In the genomic region with DNA sequence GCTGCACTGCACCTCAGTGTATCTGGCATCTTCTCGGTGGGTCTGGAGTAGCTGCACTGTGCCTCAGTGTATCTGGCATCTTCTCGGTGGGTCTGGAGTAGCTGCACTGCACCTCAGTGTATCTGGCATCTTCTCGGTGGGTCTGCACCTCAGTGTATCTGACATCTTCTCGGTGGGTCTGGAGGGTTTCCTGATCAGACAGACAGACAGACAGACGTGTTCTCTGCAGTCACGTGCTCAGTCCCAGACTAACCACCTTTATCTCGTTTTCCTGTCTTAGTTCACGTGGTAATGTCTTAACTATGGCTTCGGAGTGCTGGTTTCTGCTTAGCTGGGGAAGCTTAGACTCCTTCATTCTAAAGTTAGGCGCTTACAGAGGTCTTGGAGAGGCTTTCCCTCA, we compare ENCODE assay signal across 31 mouse cellular contexts. TPM values are rescaled to one million over a fixed set of nuclear protein-coding genes. Genes with fewer than 3 reads are reported as not detected.
A peak's percentile ranks its signal among the peaks of the same experiment; 100 is the strongest.
DNase-seq lines count a peak whose midpoint lies in the region; ATAC-seq and TF ChIP-seq lines count a peak whose summit lies in the region.
"Had no signal": no experiment of that assay in that cellular context is flagged by ENCODE, and none has a peak within 500 bp of the region (broad histone marks: within the 10 kb centered on the region; RNA-seq: fewer than 3 reads in every experiment).

No protein-coding gene starts in this region.

- WGBS in neural tube, embryonic 15.5 days: 88% methylated on average over 10 of the region's 10 CpGs

- no peak for ATAC-seq in cerebellum, adult (ENCODE audit: insufficient number of reproducible peaks, low FRiP score, low TSS enrichment)
- ATAC-seq in neural tube, embryonic 15.5 days (ENCODE audit: low FRiP score): no peak
- ATAC-seq: forebrain, postnatal 0 days; liver, postnatal 0 days; midbrain, embryonic 13.5 days had no signal

- no peaks in the 10 kb centered on the region for H3K27me3 ChIP-seq in neural tube, embryonic 15.5 days (replicated peaks)
- H3K27me3 ChIP-seq: embryonic facial prominence, embryonic 15.5 days; forebrain, embryonic 12.5 days; hindbrain, embryonic 15.5 days; limb, embryonic 12.5 days; midbrain, embryonic 13.5 days; stomach, embryonic 15.5 days had no signal

- H3K36me3 ChIP-seq in ES-E14 (ENCODE audit: control insufficient read depth, insufficient read depth, low read length, poor library complexity, severe bottlenecking): peaks cover 5% of the 10 kb centered on the region; the same call in 1 of the 2 replicates
- peaks cover 5% of the 10 kb centered on the region; the same call in 1 of the 2 replicates for H3K36me3 ChIP-seq in neural tube, embryonic 15.5 days

- peak overlapping the region; percentile 42 to 50; a peak in 3 of 4 replicates for H3K4me3 ChIP-seq in ES-E14 (ENCODE audit: insufficient read depth in 1 of 2, low read depth in 1 of 2, low read length in 2 of 2, poor library complexity in 1 of 2, severe bottlenecking in 1 of 2)
- H3K4me3 ChIP-seq in neural tube, embryonic 15.5 days (replicated peaks): no peak overlapping the region
- H3K4me3 ChIP-seq: embryonic facial prominence, embryonic 10.5 days; embryonic facial prominence, embryonic 15.5 days; forebrain, embryonic 12.5 days; heart, embryonic 13.5 days; hindbrain, embryonic 10.5 days; layer of hippocampus, adult 2 months; left cerebral cortex, adult 2 months; limb, embryonic 12.5 days; midbrain, embryonic 13.5 days; stomach, embryonic 15.5 days had no signal

- in situ Hi-C loops in ES-E14 (cut with MboI; ENCODE audit: low sequenced_read_pairs in 2 of 2, unreplicated experiment in 2 of 2): no loop called here

- peaks cover 0 to 4% of the 10 kb centered on the region in 2 experiments; a peak in 2 of 4 replicates for H3K4me1 ChIP-seq in ES-E14 (ENCODE audit: control insufficient read depth in 2 of 2, insufficient read depth in 2 of 2, low read length in 2 of 2, poor library complexity in 1 of 2)
- H3K4me1 ChIP-seq in neural tube, embryonic 15.5 days: peaks cover 25% of the 10 kb centered on the region

- H3K9ac ChIP-seq in ES-E14 (ENCODE audit: insufficient read depth, low read depth, low read length, poor library complexity, severe bottlenecking): peak overlapping the region; percentile 43; the same call in 1 of the 2 replicates
- no peak overlapping the region for H3K9ac ChIP-seq in neural tube, embryonic 15.5 days (replicated peaks)
- H3K9ac ChIP-seq: embryonic facial prominence, embryonic 15.5 days; forebrain, embryonic 12.5 days; forebrain, postnatal 0 days; heart, embryonic 13.5 days; hindbrain, embryonic 15.5 days; limb, embryonic 12.5 days; liver, postnatal 0 days; midbrain, embryonic 13.5 days; stomach, embryonic 15.5 days had no signal

- no peak overlapping the region for H3K4me2 ChIP-seq in neural tube, embryonic 15.5 days
- H3K4me2 ChIP-seq: embryonic facial prominence, embryonic 15.5 days; forebrain, embryonic 12.5 days; heart, embryonic 13.5 days; limb, embryonic 12.5 days; stomach, embryonic 15.5 days had no signal

- peak; percentile 21 for DNase-seq in thymus, postnatal 4 days
- DNase-seq in thymus, postnatal 36 days: no peak
- DNase-seq in CD8-positive naive resting alpha-beta T cell, adult 2 months (ENCODE audit: low read depth in 2 of 2, low spot score in 2 of 2): peak; percentile 12 to 31
- no peak for DNase-seq in ES-E14 (ENCODE audit: low read depth, low spot score)
- peak; percentile 73 for DNase-seq in naive thymus-derived CD4-positive, alpha-beta T cell, adult 2 months (ENCODE audit: low read depth)
- DNase-seq in urinary bladder, adult 18-20 months (ENCODE audit: low spot score in 2 of 2): no peak
- DNase-seq: adrenal gland, postnatal 36 days; cerebellum, adult 8-10 months; cerebellum, postnatal 25 days; forebrain, postnatal 0 days; gastrocnemius, postnatal 10 days; heart, postnatal 10 days; kidney, adult 18-20 months; kidney, postnatal 36 days; liver, postnatal 0 days; lung, postnatal 36 days; right cerebral cortex, adult 18-20 months; thymus, postnatal 25 days had no signal

- H3K27ac ChIP-seq in ES-E14 (ENCODE audit: insufficient read depth, low read depth, low read length, poor library complexity, severe bottlenecking): no peak overlapping the region
- H3K27ac ChIP-seq in neural tube, embryonic 15.5 days (replicated peaks): no peak overlapping the region
- H3K27ac ChIP-seq: embryonic facial prominence, embryonic 10.5 days; embryonic facial prominence, embryonic 15.5 days; forebrain, embryonic 12.5 days; heart, embryonic 13.5 days; hindbrain, embryonic 10.5 days; hindbrain, embryonic 15.5 days; layer of hippocampus, adult 2 months; left cerebral cortex, adult 2 months; limb, embryonic 12.5 days; midbrain, embryonic 13.5 days; stomach, embryonic 15.5 days had no signal

- H3K9me3 ChIP-seq in ES-E14 (ENCODE audit: control insufficient read depth, insufficient read depth, low read depth, low read length): no peaks in the 10 kb centered on the region
- H3K9me3 ChIP-seq in neural tube, embryonic 15.5 days (replicated peaks): no peaks in the 10 kb centered on the region
- H3K9me3 ChIP-seq: embryonic facial prominence, embryonic 10.5 days; embryonic facial prominence, embryonic 15.5 days; forebrain, embryonic 12.5 days; heart, embryonic 13.5 days; hindbrain, embryonic 10.5 days; hindbrain, embryonic 15.5 days; limb, embryonic 12.5 days; midbrain, embryonic 13.5 days; stomach, embryonic 15.5 days had no signal

TF ChIP-seq in ES-E14, 5 proteins besides CTCF, POLR2A, EP300 and RAD21:
- TF ChIP-seq ZNF384 (IDR thresholded peaks at IDR 0.05; ENCODE audit: low read depth, low read length) (no peak), HCFC1 (IDR thresholded peaks at IDR 0.05; ENCODE audit: borderline replicate concordance, insufficient read depth, low read length) (peak; percentile 80)

RNA-seq across cellular contexts. Expression of gene Uchl3, which starts 2.5 kb away (rescaled TPM):
- total RNA-seq in ES-E14 (2012; rRNA removed): 64.2 and 82.2 TPM in 2 replicates
- polyA plus RNA-seq in neural tube, embryonic 15.5 days (2015; fragmentation: Nextera tagmentation; extraction: Ambion mirVana): 230 and 263 TPM in 2 replicates

RNA-seq across cellular contexts. Expression of gene Commd6, which starts 15.8 kb away (rescaled TPM):
- total RNA-seq in ES-E14 (2012; rRNA removed): 19.1 and 25.7 TPM in 2 replicates
- 90.4 and 92.4 TPM in 2 replicates for polyA plus RNA-seq in neural tube, embryonic 15.5 days (2015; fragmentation: Nextera tagmentation; extraction: Ambion mirVana)

RNA-seq across cellular contexts. Expression of gene Tbc1d4, which starts 47.3 kb away (rescaled TPM):
- 1.1 and 1.8 TPM in 2 replicates for total RNA-seq in ES-E14 (2012; rRNA removed)
- 8.4 and 8.7 TPM in 2 replicates for polyA plus RNA-seq in neural tube, embryonic 15.5 days (2015; fragmentation: Nextera tagmentation; extraction: Ambion mirVana)

Comparison
In these comparisons a context has a peak if more than half of its experiments do, and no peak if none do; other contexts are left out.
1. DNase-seq: peak in thymus, postnatal 4 days (single experiment), CD8-positive naive resting alpha-beta T cell, adult 2 months (2 of 2) and naive thymus-derived CD4-positive, alpha-beta T cell, adult 2 months (single experiment); none in thymus, postnatal 36 days (0 of 2), ES-E14 (single experiment) and urinary bladder, adult 18-20 months (0 of 2).